Mouse (Mus musculus) embryonic facial prominence, embryonic 13.5 days (tissue): ENCODE data around the gene Olfr312. TPM values are rescaled to one million over a fixed set of nuclear protein-coding genes. Genes with fewer than 3 reads are reported as not detected.

Source experiments
- ATAC-seq: fragments of 200-750 bp; cut with Nextera tagmentation; 2 replicates; pipeline ENCODE4 v1.8.0; 2017; ENCODE audit warnings: low read depth; ENCODE audit not compliant: insufficient number of reproducible peaks, insufficient read depth, low FRiP score, low TSS enrichment
- H3K27ac ChIP-seq: fragments of 300-500 bp; sonication (generic); 2 replicates; pipeline ENCODE4 v1.5.1; 2015; ENCODE audit warnings: moderate library complexity, mild to moderate bottlenecking, inconsistent platforms
- H3K27me3 ChIP-seq: fragments of 300-500 bp; sonication (generic); 2 replicates; pipeline ENCODE4 v1.6.1; 2015; ENCODE audit warnings: mild to moderate bottlenecking, inconsistent platforms
- H3K36me3 ChIP-seq: fragments of 300-500 bp; sonication (generic); 2 replicates; pipeline ENCODE4 v1.6.1; 2015; ENCODE audit warnings: mild to moderate bottlenecking, inconsistent platforms
- H3K4me1 ChIP-seq: fragments of 300-500 bp; sonication (generic); 2 replicates; pipeline ENCODE4 v1.6.1; 2015; ENCODE audit warnings: inconsistent platforms
- H3K4me2 ChIP-seq: fragments of 300-500 bp; sonication (generic); 2 replicates; pipeline ENCODE4 v1.6.1; 2015; ENCODE audit warnings: moderate library complexity, mild to moderate bottlenecking, inconsistent platforms
- H3K4me3 ChIP-seq: fragments of 300-500 bp; sonication (generic); 2 replicates; pipeline ENCODE4 v1.5.1; 2015; ENCODE audit warnings: mild to moderate bottlenecking, inconsistent platforms
- H3K9ac ChIP-seq: fragments of 300-500 bp; sonication (generic); 2 replicates; pipeline ENCODE4 v1.6.1; 2015; ENCODE audit warnings: mild to moderate bottlenecking, inconsistent platforms
- H3K9me3 ChIP-seq: fragments of 300-500 bp; sonication (generic); 2 replicates; pipeline ENCODE4 v1.6.1; 2016; ENCODE audit warnings: inconsistent platforms
- WGBS: fragments of 180-500 bp; shearing (Covaris S2); methylation state at CpG from one replicate; pipeline ENCODE4 v1.1.7; 2015; ENCODE audit warnings: mixed read lengths; 5-methylcytosine and 5-hydroxymethylcytosine counted together
- polyA plus RNA-seq: library from polyadenylated mRNA; unstranded; fragments of >200 nt; fragmentation: Nextera tagmentation; extraction: Ambion mirVana; gene quantifications from 2 replicates; pipeline ENCODE4 v1.2.1, GENCODE M21; 2015

Olfr312 gene
- polyA plus RNA-seq, 1 experiment from 2014 or later = not detected

DNA sequence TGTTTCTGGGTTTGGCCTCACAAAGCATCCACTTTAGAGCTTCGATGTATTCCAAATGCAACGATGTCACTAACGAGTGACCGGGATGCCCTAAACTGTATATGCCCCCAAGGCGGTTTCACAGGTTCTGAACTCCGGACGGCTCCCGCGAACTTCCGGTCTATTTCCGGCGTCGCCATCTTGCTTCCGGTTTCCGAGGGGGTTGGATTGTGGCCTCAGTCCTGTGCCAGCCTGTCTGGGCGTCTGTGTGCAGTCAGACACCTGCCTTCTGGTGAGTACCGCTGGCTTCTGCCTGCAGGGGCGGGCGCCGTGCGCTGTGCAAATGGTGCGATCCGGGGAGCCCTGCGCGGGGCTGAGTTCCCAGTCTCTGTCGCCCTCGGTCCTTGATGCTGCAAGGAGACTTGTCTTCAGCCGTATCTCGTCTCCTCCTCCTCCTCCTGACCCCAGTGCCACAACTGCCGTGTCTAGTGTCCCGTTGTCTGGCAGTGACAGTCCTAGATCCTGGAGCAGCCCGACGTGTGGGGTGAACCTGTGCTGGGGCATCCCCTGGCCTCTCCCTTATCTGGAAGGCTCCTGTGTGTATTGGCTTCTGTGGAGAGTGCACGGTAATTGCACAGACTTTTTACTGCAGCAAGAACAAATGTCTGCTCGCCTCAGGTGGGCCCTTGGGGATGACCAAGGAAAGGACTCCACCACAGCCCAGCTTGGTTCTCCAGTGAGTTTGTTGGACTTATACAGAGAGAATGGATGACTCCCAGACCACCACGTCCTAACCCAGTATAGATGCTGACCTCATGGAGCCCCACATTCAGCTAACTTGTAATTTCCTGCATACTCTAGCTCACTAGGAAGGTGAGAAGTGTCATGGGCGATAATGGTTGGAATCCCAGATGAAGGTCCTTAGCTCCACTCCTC is 38.3 kb downstream of the Olfr312 start, which contains the start of gene 2810021J22Rik:
Gene 2810021J22Rik (plus strand): TSS at position 178 of the 915 bp plus-strand sequence.
- Histone ChIP-seq H3K4me3 (peak within 1 kb of the TSS; percentile 75), H3K4me2 (peak within 1 kb of the TSS; percentile 82), H3K9ac (peak within 1 kb of the TSS; percentile 80), H3K9me3 (no peaks in the 10 kb centered on the region), H3K36me3 (peaks cover 27% of the 10 kb centered on the region), H3K27ac (peak within 1 kb of the TSS; percentile 83), H3K4me1 (peaks cover 12% of the 10 kb centered on the region), H3K27me3 (no peaks in the 10 kb centered on the region)
- peak; percentile 86 for ATAC-seq
- 5% methylated on average over 37 of the region's 37 CpGs for WGBS

DNA sequence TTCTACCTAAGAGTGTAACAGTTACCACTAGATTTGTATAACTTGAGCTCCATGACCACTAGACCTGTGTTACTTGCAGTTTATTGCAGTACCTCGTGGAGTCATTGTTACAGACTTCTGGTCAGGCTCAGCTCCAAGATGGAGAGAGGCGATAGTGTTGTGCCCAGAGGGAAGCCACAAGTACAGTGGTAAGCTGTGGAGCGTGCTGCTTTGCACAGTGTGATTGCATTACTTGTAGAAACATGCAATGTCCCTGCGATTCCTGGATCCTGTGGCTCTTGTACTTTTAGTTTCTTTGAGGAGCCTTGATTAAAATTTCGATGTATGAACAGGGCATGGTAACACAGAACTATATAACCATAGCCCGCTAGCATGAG is 38.9 kb downstream of the Olfr312 start:
- Histone ChIP-seq H3K27me3 (no peaks in the 10 kb centered on the region), H3K4me1 (peaks cover 12% of the 10 kb centered on the region), H3K4me2 (peak overlapping the region; percentile 82), H3K4me3 (peak overlapping the region; percentile 75), H3K27ac (0 out of 2 replicates have a peak overlapping the region, but pooled peaks have one; percentile 8), H3K9ac (peak overlapping the region; percentile 80; the same call in 1 of the 2 replicates), H3K36me3 (peaks cover 28% of the 10 kb centered on the region), H3K9me3 (no peaks in the 10 kb centered on the region)
- ATAC-seq = no peak
- WGBS = 77% methylated on average over 6 of the region's 6 CpGs

DNA sequence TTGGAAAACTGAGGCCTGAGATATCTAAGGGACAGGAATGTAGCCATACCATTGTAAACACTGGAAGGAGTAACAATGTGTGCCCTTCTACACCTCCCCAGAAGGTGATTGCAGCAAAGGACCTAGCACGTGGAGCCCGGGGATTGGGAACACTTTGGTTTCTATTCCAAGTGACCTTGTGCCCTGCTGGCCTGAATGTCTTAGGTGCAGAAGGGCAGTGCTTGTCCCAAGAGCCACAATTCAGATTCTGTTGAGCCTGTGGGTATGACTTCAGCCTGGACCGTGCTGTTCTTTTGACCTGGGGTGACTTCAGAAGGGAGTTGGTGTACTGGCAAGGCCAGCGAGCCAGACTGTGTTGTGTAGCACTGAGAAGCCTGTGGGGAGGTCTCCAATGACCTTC is 41.9 kb downstream of the Olfr312 start:
- peaks cover 34% of the 10 kb centered on the region for H3K36me3 ChIP-seq
- 92% methylated on average over 4 of the region's 4 CpGs for WGBS
- no peak overlapping the region for H3K9ac ChIP-seq
- no peak overlapping the region for H3K27ac ChIP-seq
- ATAC-seq = no peak
- H3K27me3 ChIP-seq = no peaks in the 10 kb centered on the region
- no peaks in the 10 kb centered on the region for H3K9me3 ChIP-seq
- H3K4me2 ChIP-seq = no peak overlapping the region
- H3K4me3 ChIP-seq = no peak overlapping the region
- peaks cover 12% of the 10 kb centered on the region for H3K4me1 ChIP-seq

DNA sequence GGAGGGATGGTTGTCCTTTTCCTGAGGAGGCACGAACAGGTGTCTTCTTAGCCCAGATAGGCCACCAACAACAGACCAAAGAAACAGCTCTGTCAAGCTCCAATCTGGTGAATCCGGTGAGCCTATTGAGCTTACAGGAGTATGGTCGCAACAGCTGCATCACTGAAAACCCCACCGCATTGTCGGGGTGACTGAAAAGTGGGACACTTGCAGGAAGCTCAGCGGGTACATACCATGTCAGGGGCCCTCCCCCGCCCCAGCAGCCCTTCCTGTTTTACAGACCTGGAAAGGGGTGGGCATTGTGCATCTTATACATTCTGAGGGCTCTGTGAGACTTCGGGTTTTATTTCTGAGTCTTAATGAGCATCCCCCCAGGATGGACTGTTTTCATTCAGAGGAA is 54.7 kb downstream of the Olfr312 start:
- ATAC-seq = no peak
- Histone ChIP-seq H3K9me3 (no peaks in the 10 kb centered on the region), H3K4me3 (no peak overlapping the region), H3K27me3 (no peaks in the 10 kb centered on the region), H3K9ac (no peak overlapping the region), H3K27ac (no peak overlapping the region), H3K4me2 (no peak overlapping the region), H3K4me1 (no peaks in the 10 kb centered on the region), H3K36me3 (peaks cover 42% of the 10 kb centered on the region)
- WGBS = 84% methylated on average over 8 of the region's 8 CpGs

Other genes starting within 250 kb of the Olfr312 start
- gene Olfr324, start 234.1 kb upstream of the Olfr312 start, polyA plus RNA-seq = not detected in 2 replicates
- gene 2210407C18Rik, start 213.2 kb upstream of the Olfr312 start, polyA plus RNA-seq = not detected in 2 replicates
- gene Olfr323, start 198.7 kb upstream of the Olfr312 start, polyA plus RNA-seq = not detected in 2 replicates
- 0.13 and 0.23 TPM in 2 replicates for gene Trim58, start 188.8 kb upstream of the Olfr312 start, polyA plus RNA-seq
- not detected in 2 replicates for gene Olfr322, start 170.5 kb upstream of the Olfr312 start, polyA plus RNA-seq
- gene Olfr320, start 148.1 kb upstream of the Olfr312 start, polyA plus RNA-seq = not detected in 2 replicates
- not detected in 2 replicates for gene Olfr319, start 130.1 kb upstream of the Olfr312 start, polyA plus RNA-seq
- gene Olfr318, start 105.2 kb upstream of the Olfr312 start, polyA plus RNA-seq = not detected in 2 replicates
- not detected in 2 replicates for gene Olfr317, start 90.0 kb upstream of the Olfr312 start, polyA plus RNA-seq
- not detected in 2 replicates for gene Olfr316, start 76.5 kb upstream of the Olfr312 start, polyA plus RNA-seq
- gene Olfr315, start 56.0 kb upstream of the Olfr312 start, polyA plus RNA-seq = not detected in 2 replicates
- not detected in 2 replicates for gene Olfr314, start 46.3 kb upstream of the Olfr312 start, polyA plus RNA-seq
- 0.69 TPM in 1 of 2 replicates, not detected in the other for gene Fam183b, start 27.3 kb upstream of the Olfr312 start, polyA plus RNA-seq
- gene Olfr313, start 14.2 kb upstream of the Olfr312 start, polyA plus RNA-seq = not detected in 2 replicates
- not detected in 2 replicates for gene Olfr311, start 10.0 kb downstream of the Olfr312 start, polyA plus RNA-seq
- gene Gm12258, start 17.9 kb downstream of the Olfr312 start, polyA plus RNA-seq = 10.8 and 12.3 TPM in 2 replicates
- gene 2810021J22Rik, start 38.0 kb downstream of the Olfr312 start, polyA plus RNA-seq = 8.8 and 10.3 TPM in 2 replicates
- 6.9 and 7.5 TPM in 2 replicates for gene Zfp39, start 75.0 kb downstream of the Olfr312 start, polyA plus RNA-seq
- 0.14 TPM in 1 of 2 replicates, not detected in the other for gene Btnl10, start 88.7 kb downstream of the Olfr312 start, polyA plus RNA-seq
- 254 and 255 TPM in 2 replicates for gene Rnf187, start 109.7 kb downstream of the Olfr312 start, polyA plus RNA-seq
- gene Hist3h2ba, start 119.7 kb downstream of the Olfr312 start, polyA plus RNA-seq = 45.4 and 46.9 TPM in 2 replicates
- 34.0 and 34.3 TPM in 2 replicates for gene Hist3h2a, start 125.4 kb downstream of the Olfr312 start, polyA plus RNA-seq
- gene Trim17, start 125.4 kb downstream of the Olfr312 start, polyA plus RNA-seq = 0.25 and 0.55 TPM in 2 replicates
- 21.7 and 23.5 TPM in 2 replicates for gene Trim11, start 148.9 kb downstream of the Olfr312 start, polyA plus RNA-seq